Mouse (Mus musculus) kidney, embryonic 16.5 days (tissue): ENCODE data around the gene Rpl23a. TPM values are rescaled to one million over a fixed set of nuclear protein-coding genes. Genes with fewer than 3 reads are reported as not detected.
A peak's percentile ranks its signal among the peaks of the same experiment; 100 is the strongest.

Source experiments
- ATAC-seq: fragments of 200-750 bp; cut with Nextera tagmentation; 2 replicates; pipeline ENCODE4 v1.8.0; 2017; ENCODE audit warnings: moderate TSS enrichment; ENCODE audit not compliant: low FRiP score, low TSS enrichment
- H3K27ac ChIP-seq: fragments of 300-500 bp; sonication (generic); 2 replicates; pipeline ENCODE4 v1.5.1; 2014; ENCODE audit warnings: low read length
- H3K27me3 ChIP-seq: fragments of 300-500 bp; sonication (generic); 2 replicates; pipeline ENCODE4 v1.6.1; 2014; ENCODE audit warnings: low read length, control low read depth, mixed read lengths; ENCODE audit not compliant: insufficient read depth
- H3K36me3 ChIP-seq: fragments of 300-500 bp; sonication (generic); 2 replicates; pipeline ENCODE4 v1.6.1; 2014; ENCODE audit warnings: low read length, control low read depth, mixed read lengths; ENCODE audit not compliant: insufficient read depth
- H3K4me1 ChIP-seq: fragments of 300-500 bp; sonication (generic); 2 replicates; pipeline ENCODE4 v1.6.1; 2014; ENCODE audit warnings: low read length, control low read depth, mixed read lengths; ENCODE audit not compliant: insufficient read depth
- H3K4me2 ChIP-seq: fragments of 300-500 bp; sonication (generic); replicated peaks from 2 replicates; pipeline ENCODE4 v1.6.1; 2014; ENCODE audit warnings: low read depth, low read length
- H3K4me3 ChIP-seq: fragments of 300-500 bp; sonication (generic); 2 replicates; pipeline ENCODE4 v1.5.1; 2014; ENCODE audit warnings: mild to moderate bottlenecking, low read length
- H3K9ac ChIP-seq: fragments of 300-500 bp; sonication (generic); replicated peaks from 2 replicates; pipeline ENCODE4 v1.6.1; 2014; ENCODE audit warnings: low read length
- H3K9me3 ChIP-seq: fragments of 300-500 bp; sonication (generic); 2 replicates; pipeline ENCODE4 v1.6.1; 2016; ENCODE audit warnings: low read length, control low read depth
- WGBS: fragments of 180-500 bp; shearing (Covaris S2); extraction: QIAGEN DNeasy Blood & Tissue Kit; methylation state at CpG from one replicate; pipeline ENCODE4 v1.1.7; 2014; 5-methylcytosine and 5-hydroxymethylcytosine counted together
- polyA plus RNA-seq: library from polyadenylated mRNA; unstranded; fragments of >200 nt; fragmentation: Nextera tagmentation; extraction: Ambion mirVana; gene quantifications from 2 replicates; pipeline ENCODE4 v1.2.1, GENCODE M21; 2015

Rpl23a gene
- polyA plus RNA-seq, 1 experiment from 2014 or later = 1,147 TPM

DNA sequence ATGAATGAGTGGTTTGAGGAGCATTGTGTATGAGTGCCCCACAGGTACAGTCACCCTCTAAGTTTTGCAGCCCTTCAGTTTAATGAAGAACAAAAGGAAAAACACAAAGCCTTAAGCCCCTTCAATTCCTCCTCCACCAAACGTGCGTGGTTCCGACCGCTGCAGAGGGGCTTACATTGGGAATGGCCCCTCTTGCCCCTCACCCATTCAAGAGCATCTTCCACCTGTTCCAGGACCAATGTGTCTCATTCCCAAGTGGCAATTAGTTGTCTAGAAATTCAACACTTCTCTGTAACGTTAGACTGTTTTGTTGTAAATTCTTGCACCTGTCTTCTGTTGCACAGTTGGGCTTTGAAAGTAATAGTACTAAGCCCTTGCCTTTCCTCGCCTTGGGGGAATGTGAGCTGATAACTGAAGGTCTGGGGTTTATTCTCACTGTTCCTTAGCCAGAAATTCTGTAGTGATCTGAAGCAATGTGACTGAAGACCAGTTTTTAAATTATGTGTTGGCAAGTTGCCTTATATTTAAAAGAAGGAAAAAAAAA, 27.2 kb downstream of the Rpl23a start:
- H3K27me3 ChIP-seq = no peaks in the 10 kb centered on the region
- ATAC-seq = no peak
- H3K9me3 ChIP-seq = no peaks in the 10 kb centered on the region
- 58% methylated on average over 6 of the region's 6 CpGs for WGBS
- no peak overlapping the region; the same call in 1 of the 2 replicates for H3K27ac ChIP-seq
- peaks cover 10% of the 10 kb centered on the region for H3K4me1 ChIP-seq
- H3K36me3 ChIP-seq = peaks cover 50% of the 10 kb centered on the region
- no peak overlapping the region for H3K9ac ChIP-seq
- H3K4me3 ChIP-seq = no peak overlapping the region
- no peak overlapping the region for H3K4me2 ChIP-seq

GRCm38 (mm10) chr11:78155674-78156073, 27.7 kb downstream of the Rpl23a start:
- Histone ChIP-seq H3K27ac (no peak overlapping the region), H3K36me3 (peaks cover 50% of the 10 kb centered on the region), H3K27me3 (no peaks in the 10 kb centered on the region), H3K9me3 (no peaks in the 10 kb centered on the region), H3K4me3 (no peak overlapping the region), H3K4me2 (no peak overlapping the region), H3K9ac (no peak overlapping the region), H3K4me1 (peaks cover 10% of the 10 kb centered on the region)
- WGBS = 80% methylated on average over 5 of the region's 5 CpGs
- no peak for ATAC-seq

DNA sequence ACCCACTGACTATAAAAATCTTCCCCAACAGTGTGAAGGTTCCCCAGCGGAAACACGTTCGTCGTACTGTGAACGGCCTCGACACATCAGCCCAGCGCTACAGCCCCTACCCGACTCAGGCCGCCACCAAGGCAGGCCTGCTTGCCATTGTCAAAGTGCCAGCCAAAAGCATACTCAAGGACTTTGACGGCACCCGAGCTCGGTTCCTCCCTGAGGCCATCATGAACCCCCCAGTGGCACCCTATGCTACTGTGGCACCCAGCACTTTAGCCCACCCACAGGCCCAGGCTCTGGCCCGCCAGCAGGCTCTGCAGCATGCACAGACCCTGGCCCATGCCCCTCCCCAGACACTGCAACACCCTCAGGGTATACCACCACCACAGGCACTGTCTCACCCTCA, 29.6 kb downstream of the Rpl23a start:
- H3K4me2 ChIP-seq = no peak overlapping the region
- no peak overlapping the region for H3K4me3 ChIP-seq
- no peak for ATAC-seq
- peaks cover 42% of the 10 kb centered on the region for H3K36me3 ChIP-seq
- whole genome bisulfite sequencing = 77% methylated on average over 13 of the region's 13 CpGs
- no peak overlapping the region for H3K27ac ChIP-seq
- H3K27me3 ChIP-seq = no peaks in the 10 kb centered on the region
- no peak overlapping the region for H3K9ac ChIP-seq
- H3K4me1 ChIP-seq = 0 out of 2 replicates have a peak, but pooled peaks cover 1% of the 10 kb centered on the region
- H3K9me3 ChIP-seq = no peaks in the 10 kb centered on the region

- H3K4me2 ChIP-seq = no peak overlapping the region
- H3K36me3 ChIP-seq = peaks cover 34% of the 10 kb centered on the region
- H3K27me3 ChIP-seq = no peaks in the 10 kb centered on the region
Measured at GRCm38 (mm10) chr11:78152299-78153231, 30.8 kb downstream of the Rpl23a start.

DNA sequence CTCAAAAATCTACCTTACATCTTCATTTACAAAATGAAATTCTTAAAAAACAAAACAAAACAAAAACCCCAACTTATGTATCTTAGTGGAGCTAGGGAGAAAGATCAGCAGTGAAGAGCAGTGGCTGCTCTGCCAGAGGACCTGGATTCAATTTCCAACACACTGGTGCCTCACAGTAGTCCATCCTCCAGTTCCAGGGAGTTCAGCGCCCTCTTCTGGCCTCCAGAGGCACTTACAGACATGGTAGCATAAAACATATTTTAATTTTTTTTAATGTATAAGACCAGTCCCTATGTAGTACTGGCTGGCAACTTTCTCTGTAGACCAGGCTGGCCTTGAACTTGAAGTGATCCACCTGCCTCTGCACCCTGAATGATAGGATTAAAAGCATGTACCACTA, 32.2 kb downstream of the Rpl23a start:
- ATAC-seq = no peak
- Histone ChIP-seq H3K27me3 (no peaks in the 10 kb centered on the region), H3K4me2 (no peak overlapping the region), H3K4me1 (no peaks in the 10 kb centered on the region), H3K27ac (no peak overlapping the region), H3K9ac (no peak overlapping the region), H3K9me3 (no peaks in the 10 kb centered on the region), H3K36me3 (peaks cover 31% of the 10 kb centered on the region), H3K4me3 (no peak overlapping the region)
- WGBS = 24% methylated on average over 1 of the region's 1 CpGs

More at GRCm38 (mm10) chr11:78152299-78153231, 30.8 kb downstream of the Rpl23a start:
- Histone ChIP-seq H3K4me1 (no peaks in the 10 kb centered on the region), H3K9me3 (no peaks in the 10 kb centered on the region), H3K27ac (peak overlapping the region; percentile 43), H3K9ac (no peak overlapping the region), H3K4me3 (no peak overlapping the region)
- no peak for ATAC-seq
- 63% methylated on average over 9 of the region's 9 CpGs for WGBS

DNA sequence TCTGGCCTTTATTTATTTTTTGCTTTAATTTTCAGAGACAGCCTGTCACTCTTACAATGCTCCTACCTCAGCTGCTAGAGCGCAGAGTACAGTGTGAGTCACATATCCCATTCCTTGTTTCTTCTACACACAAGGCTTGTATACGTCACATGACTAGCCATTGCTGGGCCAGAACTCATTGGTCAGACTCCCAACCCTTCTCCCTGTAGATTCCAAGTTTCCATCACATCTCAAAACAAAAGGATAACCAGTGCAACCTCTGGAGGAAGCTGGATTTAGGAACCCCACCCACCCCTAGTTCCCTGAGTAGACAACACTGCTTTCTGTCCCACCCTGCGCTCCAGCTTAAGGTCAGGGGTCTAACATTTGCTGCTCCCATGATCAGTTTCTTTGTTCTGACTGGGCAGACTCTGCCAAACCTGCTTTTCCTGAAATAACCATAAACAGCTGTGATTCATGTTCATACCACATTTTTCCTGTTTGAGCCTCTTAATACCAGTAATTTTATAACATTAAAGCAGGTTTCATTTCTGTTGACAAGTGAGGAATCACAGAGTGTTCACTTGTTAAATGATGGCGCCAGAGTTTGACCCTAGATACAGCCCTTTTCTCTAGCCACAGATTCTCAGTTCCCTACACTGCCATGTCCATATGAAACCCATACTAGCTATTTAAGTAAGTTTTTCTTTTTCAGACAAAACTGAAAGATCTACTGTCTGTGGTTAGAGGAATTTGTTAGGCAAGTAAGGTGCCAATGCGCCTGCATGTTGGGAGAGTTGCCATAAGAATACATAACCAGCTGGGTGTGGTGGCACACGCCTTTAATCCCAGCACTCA, 36.5 kb downstream of the Rpl23a start:
- WGBS = 88% methylated on average over 6 of the region's 6 CpGs
- H3K4me2 ChIP-seq = no peak overlapping the region
- H3K27ac ChIP-seq = 0 out of 2 replicates have a peak overlapping the region, but pooled peaks have one; percentile 20
- no peaks in the 10 kb centered on the region for H3K27me3 ChIP-seq
- H3K4me3 ChIP-seq = no peak overlapping the region
- peaks cover 38% of the 10 kb centered on the region for H3K36me3 ChIP-seq
- no peak overlapping the region for H3K9ac ChIP-seq
- H3K4me1 ChIP-seq = no peaks in the 10 kb centered on the region
- ATAC-seq = no peak
- no peaks in the 10 kb centered on the region for H3K9me3 ChIP-seq

- H3K9me3 ChIP-seq = no peaks in the 10 kb centered on the region
- H3K4me1 ChIP-seq = no peaks in the 10 kb centered on the region
- H3K27me3 ChIP-seq = no peaks in the 10 kb centered on the region
- no peak for ATAC-seq
- WGBS = 89% methylated on average over 5 of the region's 5 CpGs
- H3K9ac ChIP-seq = no peak overlapping the region
- no peak overlapping the region for H3K4me2 ChIP-seq
- H3K4me3 ChIP-seq = no peak overlapping the region
- H3K27ac ChIP-seq = 0 out of 2 replicates have a peak overlapping the region, but pooled peaks have one; percentile 20
- H3K36me3 ChIP-seq = peaks cover 36% of the 10 kb centered on the region
Measured at GRCm38 (mm10) chr11:78146168-78146567, 37.2 kb downstream of the Rpl23a start.

DNA sequence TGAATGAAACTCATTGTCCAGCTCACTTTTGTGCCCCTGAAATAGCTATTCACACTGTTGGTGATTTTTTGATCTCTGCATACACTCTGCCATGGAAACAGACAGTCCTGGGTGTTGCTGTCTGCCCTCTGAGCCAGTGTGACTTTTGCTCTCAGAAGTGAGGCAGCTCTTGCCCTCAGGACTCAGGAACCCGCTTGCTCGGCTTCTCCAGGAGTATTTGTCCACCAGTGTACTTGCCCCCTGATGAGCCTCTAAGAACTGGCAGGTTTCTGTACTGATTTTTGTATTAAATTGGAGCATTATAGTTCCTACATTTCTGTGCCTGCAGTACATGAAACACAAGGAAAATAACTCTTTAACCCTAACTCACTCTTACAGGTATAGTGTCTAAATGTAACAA, 39.9 kb downstream of the Rpl23a start:
- Histone ChIP-seq H3K9me3 (no peaks in the 10 kb centered on the region), H3K4me1 (no peaks in the 10 kb centered on the region), H3K4me2 (no peak overlapping the region), H3K36me3 (peaks cover 25% of the 10 kb centered on the region), H3K9ac (no peak overlapping the region), H3K4me3 (no peak overlapping the region), H3K27ac (no peak overlapping the region), H3K27me3 (no peaks in the 10 kb centered on the region)
- 87% methylated on average over 2 of the region's 2 CpGs for WGBS
- no peak for ATAC-seq

GRCm38 (mm10) chr11:78140665-78141064, 42.7 kb downstream of the Rpl23a start:
- H3K4me1 ChIP-seq = no peaks in the 10 kb centered on the region
- peaks cover 20% of the 10 kb centered on the region for H3K36me3 ChIP-seq
- 76% methylated on average over 5 of the region's 5 CpGs for whole genome bisulfite sequencing
- no peaks in the 10 kb centered on the region for H3K9me3 ChIP-seq
- H3K9ac ChIP-seq = no peak overlapping the region
- H3K27me3 ChIP-seq = no peaks in the 10 kb centered on the region
- no peak overlapping the region for H3K27ac ChIP-seq
- no peak for ATAC-seq
- H3K4me2 ChIP-seq = no peak overlapping the region
- no peak overlapping the region for H3K4me3 ChIP-seq
